Mouse (Mus musculus): ENCODE measurements around the gene Ext2. TPM values are rescaled to one million over a fixed set of nuclear protein-coding genes. Genes with fewer than 3 reads are reported as not detected.

Gene Ext2
- polyA plus RNA-seq, 1 experiment from 2014 or later, result 111 TPM

- Histone ChIP-seq H3K4me2 (ENCODE audit: low read length) (no peak overlapping the region), H3K9me3 (replicated peaks; ENCODE audit: low read length) (no peaks in the 10 kb centered on the region), H3K27me3 (ENCODE audit: insufficient read depth, low read length) (0 out of 2 replicates have a peak, but pooled peaks cover 5% of the 10 kb centered on the region), H3K4me3 (replicated peaks; ENCODE audit: low read depth, low read length) (no peak overlapping the region), H3K4me1 (replicated peaks; ENCODE audit: insufficient read depth, low read length) (no peaks in the 10 kb centered on the region), H3K9ac (ENCODE audit: low read depth, low read length) (no peak overlapping the region), H3K36me3 (ENCODE audit: insufficient read depth, low read length) (no peaks in the 10 kb centered on the region), H3K27ac (no peak overlapping the region)
- DNase-seq (ENCODE audit: low spot score), result no peak
- no peak for TF ChIP-seq CTCF (IDR thresholded peaks at IDR 0.05; ENCODE audit: low read depth)
- ATAC-seq (replicated peaks; ENCODE audit: low FRiP score, low read depth), result no peak
- WGBS, result 34% methylated on average over 5 of the region's 5 CpGs
Observed at GRCm38 (mm10) chr2:93681321-93681720, 141.0 kb downstream of the Ext2 start.

- no peak for TF ChIP-seq CTCF (IDR thresholded peaks at IDR 0.05; ENCODE audit: low read depth)
- 89% methylated on average over 14 of the region's 14 CpGs for WGBS
Observed at GRCm38 (mm10) chr2:93677231-93677630, 145.1 kb downstream of the Ext2 start.

GRCm38 (mm10) chr2:93671573-93672184 lies 150.7 kb downstream of the Ext2 start:
- Histone ChIP-seq H3K4me1 (replicated peaks; ENCODE audit: insufficient read depth, low read length) (0 out of 2 replicates have a peak, but pooled peaks cover 2% of the 10 kb centered on the region), H3K9me3 (replicated peaks; ENCODE audit: low read length) (no peaks in the 10 kb centered on the region), H3K9ac (ENCODE audit: low read depth, low read length) (no peak overlapping the region), H3K4me3 (replicated peaks; ENCODE audit: low read depth, low read length) (no peak overlapping the region), H3K4me2 (ENCODE audit: low read length) (no peak overlapping the region), H3K36me3 (ENCODE audit: insufficient read depth, low read length) (no peaks in the 10 kb centered on the region), H3K27me3 (ENCODE audit: insufficient read depth, low read length) (no peaks in the 10 kb centered on the region), H3K27ac (no peak overlapping the region)
- WGBS, result 71% methylated on average over 15 of the region's 15 CpGs
- TF ChIP-seq CTCF (IDR thresholded peaks at IDR 0.05; ENCODE audit: low read depth), result no peak
- ATAC-seq (replicated peaks; ENCODE audit: low FRiP score, low read depth) (no peak), DNase-seq (ENCODE audit: low spot score) (no peak)

More at GRCm38 (mm10) chr2:93677231-93677630, 145.1 kb downstream of the Ext2 start:
- H3K4me1 ChIP-seq (replicated peaks; ENCODE audit: insufficient read depth, low read length), result 0 out of 2 replicates have a peak, but pooled peaks cover 2% of the 10 kb centered on the region
- H3K27me3 ChIP-seq (ENCODE audit: insufficient read depth, low read length), result no peaks in the 10 kb centered on the region
- DNase-seq (ENCODE audit: low spot score) (no peak), ATAC-seq (replicated peaks; ENCODE audit: low FRiP score, low read depth) (no peak)
- no peak overlapping the region for H3K9ac ChIP-seq (ENCODE audit: low read depth, low read length)
- H3K9me3 ChIP-seq (replicated peaks; ENCODE audit: low read length), result no peaks in the 10 kb centered on the region
- H3K27ac ChIP-seq, result no peak overlapping the region
- H3K4me2 ChIP-seq (ENCODE audit: low read length), result no peak overlapping the region
- H3K36me3 ChIP-seq (ENCODE audit: insufficient read depth, low read length), result no peaks in the 10 kb centered on the region
- no peak overlapping the region for H3K4me3 ChIP-seq (replicated peaks; ENCODE audit: low read depth, low read length)

- DNase-seq (ENCODE audit: low spot score) (no peak), ATAC-seq (replicated peaks; ENCODE audit: low FRiP score, low read depth) (no peak)
- Histone ChIP-seq H3K4me1 (replicated peaks; ENCODE audit: insufficient read depth, low read length) (no peaks in the 10 kb centered on the region), H3K9me3 (replicated peaks; ENCODE audit: low read length) (no peaks in the 10 kb centered on the region), H3K27ac (no peak overlapping the region), H3K4me3 (replicated peaks; ENCODE audit: low read depth, low read length) (no peak overlapping the region), H3K27me3 (ENCODE audit: insufficient read depth, low read length) (0 out of 2 replicates have a peak, but pooled peaks cover 6% of the 10 kb centered on the region), H3K4me2 (ENCODE audit: low read length) (no peak overlapping the region), H3K36me3 (ENCODE audit: insufficient read depth, low read length) (no peaks in the 10 kb centered on the region), H3K9ac (ENCODE audit: low read depth, low read length) (no peak overlapping the region)
- no peak for TF ChIP-seq CTCF (IDR thresholded peaks at IDR 0.05; ENCODE audit: low read depth)
- 41% methylated on average over 3 of the region's 3 CpGs for WGBS
Observed at GRCm38 (mm10) chr2:93666146-93666858, 156.1 kb downstream of the Ext2 start.

- 81% methylated on average over 5 of the region's 5 CpGs for WGBS
- no peak overlapping the region for H3K9ac ChIP-seq (ENCODE audit: low read depth, low read length)
- DNase-seq (ENCODE audit: low spot score) (no peak), ATAC-seq (replicated peaks; ENCODE audit: low FRiP score, low read depth) (no peak)
- 0 out of 2 replicates have a peak, but pooled peaks cover 6% of the 10 kb centered on the region for H3K27me3 ChIP-seq (ENCODE audit: insufficient read depth, low read length)
- TF ChIP-seq CTCF (IDR thresholded peaks at IDR 0.05; ENCODE audit: low read depth), result no peak
- H3K4me3 ChIP-seq (replicated peaks; ENCODE audit: low read depth, low read length), result no peak overlapping the region
- H3K4me2 ChIP-seq (ENCODE audit: low read length), result no peak overlapping the region
- no peaks in the 10 kb centered on the region for H3K9me3 ChIP-seq (replicated peaks; ENCODE audit: low read length)
- no peaks in the 10 kb centered on the region for H3K36me3 ChIP-seq (ENCODE audit: insufficient read depth, low read length)
- H3K27ac ChIP-seq, result no peak overlapping the region
- H3K4me1 ChIP-seq (replicated peaks; ENCODE audit: insufficient read depth, low read length), result no peaks in the 10 kb centered on the region
Observed at GRCm38 (mm10) chr2:93665472-93665871, 156.9 kb downstream of the Ext2 start.

GRCm38 (mm10) chr2:93662240-93662865 lies 160.0 kb downstream of the Ext2 start:
- Histone ChIP-seq H3K9ac (ENCODE audit: low read depth, low read length) (no peak overlapping the region), H3K27ac (no peak overlapping the region), H3K4me2 (ENCODE audit: low read length) (no peak overlapping the region), H3K36me3 (ENCODE audit: insufficient read depth, low read length) (no peaks in the 10 kb centered on the region), H3K9me3 (replicated peaks; ENCODE audit: low read length) (no peaks in the 10 kb centered on the region), H3K4me3 (replicated peaks; ENCODE audit: low read depth, low read length) (no peak overlapping the region), H3K27me3 (ENCODE audit: insufficient read depth, low read length) (0 out of 2 replicates have a peak, but pooled peaks cover 6% of the 10 kb centered on the region), H3K4me1 (replicated peaks; ENCODE audit: insufficient read depth, low read length) (no peaks in the 10 kb centered on the region)
- TF ChIP-seq CTCF (IDR thresholded peaks at IDR 0.05; ENCODE audit: low read depth), result no peak
- 19% methylated on average over 16 of the region's 16 CpGs for WGBS
- DNase-seq (ENCODE audit: low spot score), result no peak
- no peak for ATAC-seq (replicated peaks; ENCODE audit: low FRiP score, low read depth)

Data from kidney, postnatal 0 days (tissue).